Mouse (Mus musculus): ENCODE measurements at regions not wholly inside any gene's neighbourhood (a gene's known extent, or its start where the extent isn't known, plus 50 kb on each side); places are given as distances from the start of the nearest gene placed in this dataset.

DNA sequence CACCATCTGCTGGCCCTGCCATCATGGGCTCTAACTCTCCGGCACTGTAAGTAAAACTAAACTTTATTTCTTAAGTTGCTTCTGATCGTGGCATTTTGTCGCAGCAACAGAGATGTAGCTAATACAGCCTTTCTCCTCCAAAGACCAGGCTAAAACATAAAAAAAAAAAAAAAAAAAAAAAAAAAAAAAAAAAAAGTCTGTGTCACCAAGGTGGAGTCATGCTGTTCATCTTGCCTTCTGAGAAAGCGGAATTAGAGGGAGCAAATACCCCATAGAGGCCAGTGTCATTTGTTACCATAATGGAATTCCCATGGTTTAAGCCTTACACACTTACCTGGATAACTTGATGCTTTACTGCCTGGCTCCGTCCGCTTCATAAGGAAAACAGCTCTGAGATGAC, 136.9 kb upstream of the Rybp start:
- no peak for TF ChIP-seq HCFC1 (IDR thresholded peaks at IDR 0.05; ENCODE audit: borderline replicate concordance, insufficient read depth, low read length)
- TF ChIP-seq ZC3H11A (IDR thresholded peaks at IDR 0.05; ENCODE audit: borderline replicate concordance, low read depth, low read length), result no peak
- no peak for TF ChIP-seq CHD2 (IDR thresholded peaks at IDR 0.05; ENCODE audit: low read depth, low read length)
- no peak for TF ChIP-seq MAFK (IDR thresholded peaks at IDR 0.05; ENCODE audit: insufficient read depth, low read depth, low read length)
- peak; percentile 92 for TF ChIP-seq ZNF384 (IDR thresholded peaks at IDR 0.05; ENCODE audit: low read depth, low read length)

Measured in ES-E14 (cell line).